Mouse (Mus musculus) embryonic facial prominence, embryonic 10.5 days (tissue): ENCODE measurements around the gene C1s1. TPM values are rescaled to one million over a fixed set of nuclear protein-coding genes. Genes with fewer than 3 reads are reported as not detected.
A peak's percentile ranks its signal among the peaks of the same experiment; 100 is the strongest.
"Not testable (repeated sequence)": the region's sequence is repeated elsewhere in the genome, so short reads cannot be mapped to it uniquely, and the experiment has no call there.

Source experiments
- DNase-seq: peaks from one replicate; pipeline ENCODE4 v3.0.0-alpha.2; 2017; ENCODE audit warnings: low spot score
- H3K27ac ChIP-seq: fragments of 300-500 bp; sonication (generic); replicated peaks from 2 replicates; pipeline ENCODE4 v1.5.1; 2016; ENCODE audit warnings: mild to moderate bottlenecking
- H3K27me3 ChIP-seq: fragments of 300-500 bp; sonication (generic); replicated peaks from 2 replicates; pipeline ENCODE4 v1.6.1; 2016; ENCODE audit warnings: low read depth, mild to moderate bottlenecking; ENCODE audit not compliant: poor library complexity, severe bottlenecking
- H3K36me3 ChIP-seq: fragments of 300-500 bp; sonication (generic); replicated peaks from 2 replicates; pipeline ENCODE4 v1.6.1; 2016; ENCODE audit warnings: mild to moderate bottlenecking, moderate library complexity
- H3K4me1 ChIP-seq: fragments of 300-500 bp; sonication (generic); 2 replicates; pipeline ENCODE4 v1.6.1; 2016
- H3K4me3 ChIP-seq: fragments of 300-500 bp; sonication (generic); 2 replicates; pipeline ENCODE4 v1.5.1; 2016; ENCODE audit warnings: mild to moderate bottlenecking, moderate library complexity
- H3K9me3 ChIP-seq: fragments of 300-500 bp; sonication (generic); 2 replicates; pipeline ENCODE4 v1.6.1; 2016; ENCODE audit warnings: mild to moderate bottlenecking
- WGBS: fragments of 180-500 bp; shearing (Covaris S2); methylation state at CpG from one replicate; pipeline ENCODE4 v1.1.7; 2016; 5-methylcytosine and 5-hydroxymethylcytosine counted together
- polyA plus RNA-seq: library from polyadenylated mRNA; unstranded; fragments of >200 nt; fragmentation: Nextera tagmentation; extraction: Ambion mirVana; gene quantifications from 2 replicates; pipeline ENCODE4 v1.2.1, GENCODE M21; 2016

The C1s1 gene
- polyA plus RNA-seq, 1 experiment from 2014 or later: 0.70 TPM

DNA sequence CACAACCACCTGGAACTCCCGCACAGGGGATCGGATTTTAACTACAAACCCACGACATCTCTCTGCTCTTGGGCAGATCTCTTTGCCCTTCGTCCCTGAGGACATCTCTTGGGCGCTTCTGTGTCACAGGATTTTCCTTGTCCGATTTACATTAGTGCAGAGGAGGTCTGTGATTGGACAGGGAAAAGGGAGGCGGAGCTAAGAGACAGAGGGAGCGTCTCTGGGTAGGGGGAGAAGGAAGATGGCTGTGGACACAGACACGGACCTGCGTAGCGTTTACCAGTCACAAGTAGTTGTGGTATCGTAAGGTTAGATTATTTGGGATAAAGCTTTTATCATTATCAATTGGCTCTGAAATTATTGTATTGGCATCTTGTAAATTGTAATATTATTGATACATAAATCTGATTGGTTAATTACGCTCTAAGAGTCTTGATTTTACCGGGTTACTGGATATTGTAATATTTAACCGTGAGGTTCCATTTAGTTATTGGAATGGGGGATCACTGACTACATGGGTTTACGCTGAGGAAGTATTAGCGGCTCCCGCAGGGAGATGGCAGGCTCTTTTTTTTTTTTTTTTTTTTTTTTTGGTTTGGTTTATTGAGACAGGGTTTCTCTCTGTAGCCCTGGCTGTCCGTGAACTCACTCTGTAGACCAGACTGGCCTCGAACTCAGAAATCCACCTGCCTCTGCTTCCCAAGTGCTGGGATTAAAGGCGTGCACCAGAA is 56.6 kb downstream of the C1s1 start:
- Histone ChIP-seq H3K27me3 (no peaks in the 10 kb centered on the region), H3K4me3 (peak overlapping the region; percentile 43), H3K36me3 (no peaks in the 10 kb centered on the region), H3K9me3 (no peaks in the 10 kb centered on the region), H3K27ac (no peak overlapping the region), H3K4me1 (0 out of 2 replicates have a peak, but pooled peaks cover 9% of the 10 kb centered on the region)
- WGBS: 35% methylated on average over 21 of the region's 21 CpGs
- DNase-seq: peak; percentile 53

DNA sequence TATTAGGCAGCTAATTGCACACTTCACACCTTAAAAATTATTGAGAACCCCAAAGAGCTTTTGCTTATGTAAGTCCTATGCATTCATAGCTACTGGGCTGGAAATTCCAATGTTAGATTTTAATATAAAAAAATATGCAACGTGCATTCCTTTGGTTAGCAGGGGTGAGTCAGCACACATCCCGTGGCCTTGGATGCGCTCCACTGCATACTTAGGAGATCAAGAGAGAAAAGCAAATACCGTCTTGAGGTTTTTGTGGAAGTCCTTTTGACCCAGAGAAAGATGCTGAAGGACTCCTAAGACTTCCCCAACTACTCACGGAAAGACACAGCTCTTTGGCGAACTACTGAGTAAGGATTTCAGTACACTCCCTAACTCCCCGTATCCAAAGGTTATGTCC is 57.3 kb downstream of the C1s1 start:
- 0 out of 2 replicates have a peak, but pooled peaks cover 9% of the 10 kb centered on the region for H3K4me1 ChIP-seq
- 89% methylated on average over 7 of the region's 7 CpGs for WGBS
- H3K4me3 ChIP-seq: peak overlapping the region; percentile 43; the same call in 1 of the 2 replicates

GRCm38 (mm10) chr6:124483831-124484230 is 58.3 kb downstream of the C1s1 start:
- H3K9me3 ChIP-seq: not testable (repeated sequence)
- WGBS: 81% methylated on average over 3 of the region's 3 CpGs

More for the DNA sequence above, 57.3 kb downstream of the C1s1 start:
- Histone ChIP-seq H3K27me3 (no peaks in the 10 kb centered on the region), H3K9me3 (no peaks in the 10 kb centered on the region), H3K36me3 (no peaks in the 10 kb centered on the region), H3K27ac (no peak overlapping the region)
- DNase-seq: no peak

DNA sequence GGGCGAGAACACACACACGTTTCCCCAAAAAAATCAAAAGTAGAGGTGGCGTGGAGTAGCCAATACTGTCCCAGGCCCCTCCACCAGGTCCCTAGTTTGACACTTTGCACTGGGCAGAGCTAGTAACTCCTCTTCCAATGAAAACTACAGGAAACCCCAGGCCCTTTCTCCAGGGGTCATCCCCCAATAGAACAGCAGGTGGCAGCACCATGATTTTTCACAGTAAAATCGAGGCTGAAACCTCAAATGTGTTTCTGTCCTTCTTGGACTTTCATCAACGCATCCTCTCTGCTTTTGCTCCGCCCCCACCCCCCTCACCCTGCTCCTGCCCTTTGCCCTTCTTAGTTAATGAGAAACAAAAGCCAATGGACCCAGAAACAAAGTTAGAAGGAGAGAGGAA is 60.6 kb downstream of the C1s1 start:
- DNase-seq: peak; percentile 72
- Histone ChIP-seq H3K4me1 (peaks cover 21% of the 10 kb centered on the region; the same call in 1 of the 2 replicates), H3K36me3 (no peaks in the 10 kb centered on the region), H3K27me3 (no peaks in the 10 kb centered on the region), H3K9me3 (no peaks in the 10 kb centered on the region), H3K27ac (no peak overlapping the region), H3K4me3 (no peak overlapping the region)
- WGBS: 21% methylated on average over 6 of the region's 6 CpGs

More at GRCm38 (mm10) chr6:124483831-124484230, 58.3 kb downstream of the C1s1 start:
- H3K27ac ChIP-seq, H3K36me3 ChIP-seq, H3K27me3 ChIP-seq, H3K4me3 ChIP-seq, H3K4me1 ChIP-seq, DNase-seq: not testable (repeated sequence)

Other genes starting within 250 kb of the C1s1 start
- not detected in 2 replicates for gene Cd163, start 237.7 kb downstream of the C1s1 start, polyA plus RNA-seq
- 43.3 and 44.9 TPM in 2 replicates for gene Pex5, start 127.3 kb downstream of the C1s1 start, polyA plus RNA-seq
- 5.5 and 8.7 TPM in 2 replicates for gene Clstn3, start 77.6 kb downstream of the C1s1 start, polyA plus RNA-seq
- 0.42 and 0.47 TPM in 2 replicates for gene C1rl, start 49.2 kb downstream of the C1s1 start, polyA plus RNA-seq
- gene C1ra, start 30.0 kb downstream of the C1s1 start, polyA plus RNA-seq: 0.13 TPM in 1 of 2 replicates, not detected in the other
- gene C1rb, start 27.9 kb upstream of the C1s1 start, polyA plus RNA-seq: not detected in 2 replicates
- not detected in 2 replicates for gene C1s2, start 93.7 kb upstream of the C1s1 start, polyA plus RNA-seq
- gene Lpcat3, start 120.7 kb upstream of the C1s1 start, polyA plus RNA-seq: 41.4 and 46.6 TPM in 2 replicates
- 233 and 257 TPM in 2 replicates for gene Emg1, start 169.8 kb upstream of the C1s1 start, polyA plus RNA-seq
- gene Phb2, start 170.0 kb upstream of the C1s1 start, polyA plus RNA-seq: 473 and 496 TPM in 2 replicates
- gene Ptpn6, start 196.4 kb upstream of the C1s1 start, polyA plus RNA-seq: 9.3 and 10.4 TPM in 2 replicates
- gene Grcc10, start 199.0 kb upstream of the C1s1 start, polyA plus RNA-seq: 425 and 454 TPM in 2 replicates
- not detected in 2 replicates for gene Gm45234, start 213.7 kb upstream of the C1s1 start, polyA plus RNA-seq
- 12.6 and 15.2 TPM in 2 replicates for gene Atn1, start 214.2 kb upstream of the C1s1 start, polyA plus RNA-seq
- gene Eno2, start 227.3 kb upstream of the C1s1 start, polyA plus RNA-seq: 2.3 and 2.4 TPM in 2 replicates
- 0.50 and 0.74 TPM in 2 replicates for gene Lrrc23, start 237.4 kb upstream of the C1s1 start, polyA plus RNA-seq